Mouse (Mus musculus) skeletal muscle tissue, postnatal 0 days (tissue): ENCODE data around the gene Zfp114. TPM values are rescaled to one million over a fixed set of nuclear protein-coding genes. Genes with fewer than 3 reads are reported as not detected.

Source experiments
- polyA plus RNA-seq: library from polyadenylated mRNA; unstranded; fragments of >200 nt; fragmentation: Nextera tagmentation; extraction: Ambion mirVana; gene quantifications from 2 replicates; pipeline ENCODE4 v1.2.1, GENCODE M21; 2015

The Zfp114 gene
- 0.57 and 0.59 TPM in 2 replicates for polyA plus RNA-seq

DNA sequence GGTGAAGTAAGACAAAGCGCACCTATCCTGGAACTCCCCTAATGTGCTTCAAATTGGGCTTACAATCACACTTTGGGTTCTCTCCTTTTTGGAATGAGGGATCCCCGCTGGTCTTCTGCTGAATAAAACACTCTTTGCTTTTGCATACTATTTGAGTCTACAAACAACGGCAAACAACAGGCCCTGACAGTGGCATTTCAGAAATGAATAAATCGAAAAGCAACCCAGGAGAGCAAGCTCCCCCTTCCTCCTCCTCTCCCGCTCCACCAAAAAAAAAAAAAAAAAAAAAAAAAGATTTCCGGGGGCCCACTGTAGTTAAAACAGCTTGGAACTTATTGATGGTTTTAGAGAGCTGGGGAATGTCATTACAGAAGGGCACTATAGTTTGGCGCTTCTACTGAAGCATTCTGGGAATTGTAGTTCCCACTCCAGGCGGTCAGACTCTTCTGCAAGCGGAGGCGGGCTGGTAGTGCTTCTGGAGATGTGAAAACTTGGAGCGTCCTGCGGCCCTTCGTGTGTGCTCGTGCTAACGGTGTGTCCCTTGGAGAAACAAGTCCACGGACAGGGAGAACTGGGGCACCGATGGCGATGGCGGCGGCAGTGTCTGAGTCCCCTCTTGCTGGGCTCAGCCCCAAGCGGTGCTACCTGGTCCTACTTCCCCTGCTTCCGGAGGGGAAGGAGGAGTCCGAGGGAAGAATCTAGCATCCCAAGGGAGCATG lies at the start of gene Zfp114:
Gene Zfp114 (plus strand): TSS at position 443 of the 719 bp plus-strand sequence.

GRCm38 (mm10) chr7:24133996-24134828 lies 40.6 kb upstream of the Zfp114 start, which contains the start of gene Zfp235:
Gene Zfp235 (plus strand): TSS chr7:24134169.

DNA sequence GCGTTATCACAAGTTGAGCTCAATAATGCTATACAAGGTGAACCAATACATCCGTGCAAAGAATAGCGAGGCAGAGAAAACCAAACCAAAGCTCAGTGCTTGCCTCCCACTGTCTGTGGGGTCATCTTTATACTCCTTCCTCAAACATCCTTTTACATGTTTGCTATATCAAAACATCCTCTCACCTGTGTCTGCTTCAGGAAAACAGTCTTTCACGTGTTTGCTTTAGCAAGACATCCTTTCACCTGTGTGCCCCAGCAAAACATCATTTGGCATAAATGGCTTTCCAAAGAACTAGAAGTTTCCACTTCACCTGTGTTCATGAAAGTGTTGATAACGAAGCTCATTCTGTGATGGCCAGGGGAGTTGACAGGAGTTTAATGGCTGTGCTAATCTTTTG lies 36.5 kb downstream of the Zfp114 start, which contains the start of gene Zfp111:
Gene Zfp111 (minus strand): TSS at position 101 of the 400 bp plus-strand sequence.

Other genes starting within 250 kb of the Zfp114 start
- not detected in 2 replicates for gene Vmn1r179, start 248.1 kb upstream of the Zfp114 start, polyA plus RNA-seq
- not detected in 2 replicates for gene Vmn1r180, start 224.4 kb upstream of the Zfp114 start, polyA plus RNA-seq
- not detected in 2 replicates for gene Vmn1r181, start 200.4 kb upstream of the Zfp114 start, polyA plus RNA-seq
- gene V1rd19, start 173.4 kb upstream of the Zfp114 start, polyA plus RNA-seq, result not detected in 2 replicates
- gene Vmn1r183, start 121.8 kb upstream of the Zfp114 start, polyA plus RNA-seq, result not detected in 2 replicates
- 4.3 and 5.5 TPM in 2 replicates for gene Zfp180, start 93.1 kb upstream of the Zfp114 start, polyA plus RNA-seq
- gene Zfp112, start 62.7 kb upstream of the Zfp114 start, polyA plus RNA-seq, result 3.9 and 4.4 TPM in 2 replicates
- gene Zfp235, start 40.9 kb upstream of the Zfp114 start, polyA plus RNA-seq, result 6.6 and 7.2 TPM in 2 replicates
- gene Zfp111, start 36.4 kb downstream of the Zfp114 start, polyA plus RNA-seq, result 2.2 and 2.8 TPM in 2 replicates
- gene Zfp109, start 62.5 kb downstream of the Zfp114 start, polyA plus RNA-seq, result 0.95 and 1.2 TPM in 2 replicates
- 1.3 and 1.7 TPM in 2 replicates for gene Zfp108, start 79.7 kb downstream of the Zfp114 start, polyA plus RNA-seq
- 3.5 and 4.0 TPM in 2 replicates for gene Zfp93, start 95.4 kb downstream of the Zfp114 start, polyA plus RNA-seq
- gene Zfp61, start 126.2 kb downstream of the Zfp114 start, polyA plus RNA-seq, result 9.6 and 11.4 TPM in 2 replicates
- gene Zfp94, start 141.6 kb downstream of the Zfp114 start, polyA plus RNA-seq, result 4.2 and 5.6 TPM in 2 replicates
- not detected in 2 replicates for gene Tescl, start 158.9 kb downstream of the Zfp114 start, polyA plus RNA-seq
- 5.3 TPM in 1 of 2 replicates, not detected in the other for gene Lypd5, start 174.1 kb downstream of the Zfp114 start, polyA plus RNA-seq
- gene Kcnn4, start 195.2 kb downstream of the Zfp114 start, polyA plus RNA-seq, result 0.51 and 0.79 TPM in 2 replicates
- 12.9 and 13.7 TPM in 2 replicates for gene Smg9, start 224.6 kb downstream of the Zfp114 start, polyA plus RNA-seq